Mouse (Mus musculus): ENCODE measurements at regions not wholly inside any gene's neighbourhood (a gene's known extent, or its start where the extent isn't known, plus 50 kb on each side); places are given as distances from the start of the nearest gene placed in this dataset.

- DNase-seq, result no peak
Observed at GRCm38 (mm10) chr3:82207321-82207720, 61.7 kb upstream of the Gucy1a1 start.

All from right cerebral cortex, adult 18-20 months (tissue).